Mouse (Mus musculus) bone marrow macrophage, adult 2 months (primary cell): ENCODE measurements around the gene Mmgt1. TPM values are rescaled to one million over a fixed set of nuclear protein-coding genes. Genes with fewer than 3 reads are reported as not detected.
A peak's percentile ranks its signal among the peaks of the same experiment; 100 is the strongest.

Source experiments
- H3K27ac ChIP-seq: 2 replicates; pipeline ENCODE4 v1.5.1; 2012; ENCODE audit warnings: low read depth, low read length; ENCODE audit not compliant: insufficient read depth
- H3K4me1 ChIP-seq: 2 replicates; pipeline ENCODE4 v1.6.1; 2012; ENCODE audit warnings: low read length; ENCODE audit not compliant: control insufficient read depth, insufficient read depth
- H3K4me3 ChIP-seq: 2 replicates; pipeline ENCODE4 v1.5.1; 2012; ENCODE audit warnings: mild to moderate bottlenecking, low read length, moderate library complexity; ENCODE audit not compliant: insufficient read depth
- CTCF ChIP-seq: IDR thresholded peaks from 2 replicates; pipeline ENCODE4 v1.5.1; 2012; ENCODE audit warnings: low read depth, mild to moderate bottlenecking, low read length, moderate library complexity
- POLR2A ChIP-seq: IDR thresholded peaks from 2 replicates; pipeline ENCODE4 v1.6.1; 2012; ENCODE audit warnings: mild to moderate bottlenecking, low read depth, low read length, borderline replicate concordance
- polyA plus RNA-seq: library from polyadenylated mRNA; stranded (reverse); fragments of >200 nt; gene quantifications from 2 replicates; pipeline ENCODE4 v1.2.4, GENCODE M21; 2012; ENCODE audit not compliant: missing spikeins, insufficient read depth, insufficient read length

The Mmgt1 gene
- 11.3 and 14.9 TPM in 2 replicates for polyA plus RNA-seq

DNA sequence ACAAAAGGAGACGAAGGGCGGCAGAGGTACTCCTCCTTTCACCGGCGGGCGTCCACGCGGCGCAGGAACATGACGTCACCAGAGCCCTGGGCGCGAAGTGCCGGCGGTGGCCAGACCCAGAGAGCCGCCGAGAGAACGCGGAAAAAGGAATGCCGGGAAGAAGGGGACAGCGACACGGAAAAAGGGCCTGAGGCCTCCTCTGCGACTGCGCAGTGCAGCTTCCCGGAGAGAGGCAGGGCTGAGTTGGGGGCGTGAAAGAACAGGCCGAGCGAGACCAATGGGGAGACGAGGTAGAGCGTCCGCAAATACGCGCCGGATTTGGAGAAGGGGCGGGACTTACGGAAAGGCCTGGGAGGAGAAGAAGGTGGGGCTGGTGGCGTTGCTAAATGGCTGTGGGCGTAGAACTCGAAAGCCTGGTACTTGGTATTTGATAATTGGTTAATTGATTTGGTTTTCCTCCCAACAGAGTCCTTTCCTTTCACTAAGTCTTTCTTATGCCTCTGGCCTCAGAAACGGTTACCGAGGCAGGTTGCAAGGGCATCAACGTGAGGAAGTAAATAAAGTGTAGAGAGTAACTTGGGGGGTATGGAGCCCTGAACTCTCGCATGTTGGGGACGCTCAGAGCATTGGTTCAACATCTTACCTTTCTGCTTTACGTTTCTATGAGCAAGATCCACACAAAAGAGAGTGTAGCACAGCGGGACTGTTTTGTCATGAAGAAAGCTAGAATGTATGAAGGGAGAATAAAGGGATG lies at the start of gene Mmgt1:
Mmgt1 (minus strand) TSS at position 183 of the 754 bp plus-strand sequence.
- peak within 1 kb of the TSS; percentile 68 for H3K4me3 ChIP-seq
- TF ChIP-seq POLR2A: no peak
- no peak for TF ChIP-seq CTCF
- no peak within 1 kb of the TSS; the same call in 1 of the 2 replicates for H3K27ac ChIP-seq
- H3K4me1 ChIP-seq: peaks cover 4% of the 10 kb centered on the region

DNA sequence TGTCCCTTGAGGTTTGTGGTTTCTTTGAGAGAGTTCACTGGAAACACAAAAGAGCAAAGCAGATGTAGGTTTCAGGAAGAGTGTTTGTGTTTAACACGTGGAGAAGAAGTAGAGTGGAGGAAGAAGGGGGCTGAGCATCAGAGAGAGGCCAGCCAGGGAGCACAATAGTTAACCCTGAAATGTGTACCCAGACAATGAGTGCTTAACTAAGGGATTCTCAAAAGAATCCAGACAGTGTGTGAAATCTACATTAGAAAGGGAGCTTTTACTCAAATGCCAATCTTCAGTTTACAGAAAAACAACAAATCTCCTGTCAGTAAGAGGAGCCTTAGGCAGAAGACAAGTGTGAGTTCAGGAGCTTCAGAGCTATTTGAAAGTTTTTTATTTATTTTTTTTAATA lies 42.2 kb upstream of the Mmgt1 start:
- no peak for TF ChIP-seq CTCF
- TF ChIP-seq POLR2A: no peak
- no peak overlapping the region for H3K27ac ChIP-seq
- H3K4me3 ChIP-seq: no peak overlapping the region
- no peaks in the 10 kb centered on the region for H3K4me1 ChIP-seq

DNA sequence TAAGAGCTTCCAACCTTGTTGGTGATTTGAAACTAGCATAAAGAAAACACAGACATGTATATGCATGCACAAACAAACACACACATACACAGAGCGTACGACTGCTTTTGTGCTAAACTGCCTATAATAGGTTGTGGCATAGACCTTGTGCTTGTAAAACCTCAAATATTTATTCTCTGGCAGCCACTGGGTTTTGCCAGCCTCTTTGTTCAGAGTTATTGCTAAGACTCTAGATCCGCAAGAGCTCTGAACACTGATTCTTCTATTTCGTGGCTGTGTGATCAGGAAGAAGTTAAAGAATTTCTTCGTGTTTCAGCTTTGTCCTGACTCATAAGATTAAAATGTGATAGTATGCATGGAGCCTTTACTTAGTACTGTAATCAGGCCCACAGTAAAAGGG lies 38.3 kb upstream of the Mmgt1 start:
- TF ChIP-seq CTCF (no peak), POLR2A (no peak)
- H3K4me1 ChIP-seq: no peaks in the 10 kb centered on the region
- H3K4me3 ChIP-seq: no peak overlapping the region

GRCm38 (mm10) chrX:56615236-56615635 lies 17.4 kb upstream of the Mmgt1 start:
- no peak for TF ChIP-seq POLR2A
- Histone ChIP-seq H3K27ac (no peak overlapping the region), H3K4me1 (peaks cover 11% of the 10 kb centered on the region), H3K4me3 (no peak overlapping the region)

More for the DNA sequence above, 38.3 kb upstream of the Mmgt1 start:
- no peak overlapping the region for H3K27ac ChIP-seq

- no peak overlapping the region for H3K27ac ChIP-seq
Observed at GRCm38 (mm10) chrX:56610318-56610694, 12.4 kb upstream of the Mmgt1 start.

DNA sequence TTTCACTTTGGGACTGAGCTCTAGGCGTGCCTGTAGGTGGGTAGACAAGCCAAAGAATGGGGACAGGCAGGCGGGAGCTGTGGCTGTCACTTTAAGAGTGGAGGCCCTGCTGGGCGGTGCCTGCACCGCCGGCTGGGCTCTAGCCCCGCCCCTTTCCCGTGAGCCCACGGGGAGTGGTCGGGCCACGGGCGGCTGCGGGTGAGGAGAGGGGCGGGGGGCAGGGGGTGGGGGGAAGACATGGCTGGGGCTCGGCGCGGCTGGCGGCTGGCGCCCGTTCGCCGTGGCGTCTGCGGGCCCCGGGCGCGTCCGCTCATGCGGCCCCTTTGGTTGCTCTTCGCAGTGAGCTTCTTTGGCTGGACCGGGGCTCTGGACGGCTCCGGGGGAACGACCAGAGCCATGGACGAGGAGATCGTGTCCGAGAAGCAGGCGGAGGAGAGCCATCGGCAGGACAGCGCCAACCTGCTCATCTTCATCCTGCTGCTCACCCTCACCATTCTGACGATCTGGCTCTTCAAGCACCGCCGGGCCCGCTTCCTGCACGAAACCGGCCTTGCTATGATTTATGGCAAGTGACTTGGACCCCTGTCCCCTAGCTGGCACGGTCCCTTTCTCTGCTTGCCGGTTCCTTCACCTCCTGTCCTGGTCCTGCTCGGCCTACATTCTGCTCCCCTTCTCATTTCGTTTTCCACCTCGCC lies 11.9 kb upstream of the Mmgt1 start, which contains the start of gene Slc9a6:
Slc9a6 (plus strand) TSS at position 135 of the 695 bp plus-strand sequence.
- H3K27ac ChIP-seq: no peak within 1 kb of the TSS
- H3K4me1 ChIP-seq: peaks cover 13% of the 10 kb centered on the region
- H3K4me3 ChIP-seq: peak within 1 kb of the TSS; percentile 81
- TF ChIP-seq CTCF: no peak
- TF ChIP-seq POLR2A: no peak

More at GRCm38 (mm10) chrX:56610318-56610694, 12.4 kb upstream of the Mmgt1 start:
- no peak for TF ChIP-seq POLR2A
- TF ChIP-seq CTCF: no peak
- peak overlapping the region; percentile 81 for H3K4me3 ChIP-seq
- H3K4me1 ChIP-seq: peaks cover 15% of the 10 kb centered on the region

GRCm38 (mm10) chrX:56609285-56609622 lies 11.4 kb upstream of the Mmgt1 start:
- Histone ChIP-seq H3K4me1 (peaks cover 13% of the 10 kb centered on the region), H3K4me3 (peak overlapping the region; percentile 63), H3K27ac (no peak overlapping the region)
- TF ChIP-seq CTCF (no peak), POLR2A (no peak)

- Histone ChIP-seq H3K4me3 (no peak overlapping the region), H3K27ac (no peak overlapping the region; the same call in 1 of the 2 replicates), H3K4me1 (peaks cover 13% of the 10 kb centered on the region)
- TF ChIP-seq POLR2A (no peak), CTCF (no peak)
Observed at GRCm38 (mm10) chrX:56607032-56607710, 9.3 kb upstream of the Mmgt1 start.

DNA sequence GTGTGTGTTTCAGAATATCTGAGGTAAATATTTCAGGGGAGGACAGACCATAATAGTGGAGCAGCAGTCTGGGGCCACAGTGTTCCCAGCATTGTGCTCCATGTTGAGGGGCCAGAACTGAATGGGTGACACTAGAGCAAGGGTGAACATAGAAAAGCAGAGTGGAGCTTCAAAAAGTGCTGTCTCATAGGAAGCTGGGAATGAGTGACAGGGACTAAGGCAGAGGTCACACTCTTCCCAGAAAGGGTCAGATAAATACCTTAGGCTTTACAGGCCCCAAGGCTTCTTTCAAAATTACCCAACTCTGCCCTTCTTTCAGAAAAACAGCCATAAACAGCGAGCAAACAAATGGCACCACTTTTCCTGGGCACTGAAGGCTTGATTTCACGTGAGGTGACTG lies 8.7 kb upstream of the Mmgt1 start:
- no peak for TF ChIP-seq CTCF
- TF ChIP-seq POLR2A: no peak
- no peak overlapping the region for H3K4me3 ChIP-seq
- H3K27ac ChIP-seq: no peak overlapping the region
- H3K4me1 ChIP-seq: peaks cover 13% of the 10 kb centered on the region
